Mouse (Mus musculus) intestine, embryonic 15.5 days (tissue): ENCODE data around the gene Ddx19a. TPM values are rescaled to one million over a fixed set of nuclear protein-coding genes. Genes with fewer than 3 reads are reported as not detected.
"Not testable (repeated sequence)": the region's sequence is repeated elsewhere in the genome, so short reads cannot be mapped to it uniquely, and the experiment has no call there.

ENCODE experiments used
- ATAC-seq: fragments of 200-750 bp; cut with Nextera tagmentation; 2 replicates; pipeline ENCODE4 v1.8.0; 2017; ENCODE audit warnings: moderate TSS enrichment, moderate library complexity
- H3K27ac ChIP-seq: fragments of 300-500 bp; sonication (generic); 2 replicates; pipeline ENCODE4 v1.5.1; 2015; ENCODE audit warnings: mild to moderate bottlenecking, inconsistent platforms
- H3K27me3 ChIP-seq: fragments of 300-500 bp; sonication (generic); replicated peaks from 2 replicates; pipeline ENCODE4 v1.6.1; 2015; ENCODE audit warnings: inconsistent platforms
- H3K36me3 ChIP-seq: fragments of 300-500 bp; sonication (generic); 2 replicates; pipeline ENCODE4 v1.6.1; 2015; ENCODE audit warnings: inconsistent platforms
- H3K4me1 ChIP-seq: fragments of 300-500 bp; sonication (generic); replicated peaks from 2 replicates; pipeline ENCODE4 v1.6.1; 2015; ENCODE audit warnings: inconsistent platforms
- H3K4me2 ChIP-seq: fragments of 300-500 bp; sonication (generic); replicated peaks from 2 replicates; pipeline ENCODE4 v1.6.1; 2015; ENCODE audit warnings: mild to moderate bottlenecking, inconsistent platforms
- H3K4me3 ChIP-seq: fragments of 300-500 bp; sonication (generic); replicated peaks from 2 replicates; pipeline ENCODE4 v1.5.1; 2015; ENCODE audit warnings: inconsistent platforms
- H3K9ac ChIP-seq: fragments of 300-500 bp; sonication (generic); 2 replicates; pipeline ENCODE4 v1.6.1; 2015; ENCODE audit warnings: inconsistent platforms
- H3K9me3 ChIP-seq: fragments of 300-500 bp; sonication (generic); 2 replicates; pipeline ENCODE4 v1.6.1; 2016; ENCODE audit warnings: inconsistent platforms
- WGBS: fragments of 180-500 bp; shearing (Covaris S2); methylation state at CpG from one replicate; pipeline ENCODE4 v1.1.7; 2015; 5-methylcytosine and 5-hydroxymethylcytosine counted together
- polyA plus RNA-seq: library from polyadenylated mRNA; unstranded; fragments of >200 nt; fragmentation: Nextera tagmentation; extraction: Ambion mirVana; gene quantifications from 2 replicates; pipeline ENCODE4 v1.2.1, GENCODE M21; 2015

Gene Ddx19a
- polyA plus RNA-seq, 1 experiment from 2014 or later = 15.4 TPM

GRCm38 (mm10) chr8:110965594-110965993 is 32.0 kb downstream of the Ddx19a start:
- peaks cover 12% of the 10 kb centered on the region for H3K4me1 ChIP-seq
- H3K9me3 ChIP-seq = no peaks in the 10 kb centered on the region
- H3K27ac ChIP-seq = no peak overlapping the region
- peak; percentile 24; the same call in 1 of the 2 replicates for ATAC-seq
- WGBS = 44% methylated on average over 7 of the region's 7 CpGs
- H3K27me3 ChIP-seq = no peaks in the 10 kb centered on the region
- 0 out of 2 replicates have a peak, but pooled peaks cover 3% of the 10 kb centered on the region for H3K36me3 ChIP-seq
- H3K9ac ChIP-seq = no peak overlapping the region
- no peak overlapping the region for H3K4me2 ChIP-seq
- no peak overlapping the region for H3K4me3 ChIP-seq

- H3K4me2 ChIP-seq = no peak overlapping the region
- H3K4me1 ChIP-seq = peaks cover 10% of the 10 kb centered on the region
- no peaks in the 10 kb centered on the region for H3K27me3 ChIP-seq
- no peak for ATAC-seq
- no peaks in the 10 kb centered on the region for H3K9me3 ChIP-seq
- H3K27ac ChIP-seq = no peak overlapping the region
- H3K36me3 ChIP-seq = 0 out of 2 replicates have a peak, but pooled peaks cover 3% of the 10 kb centered on the region
- no peak overlapping the region for H3K4me3 ChIP-seq
- WGBS = 70% methylated on average over 7 of the region's 7 CpGs
- H3K9ac ChIP-seq = no peak overlapping the region
Observed at GRCm38 (mm10) chr8:110964666-110965065, 32.9 kb downstream of the Ddx19a start.

- WGBS = 92% methylated on average over 2 of the region's 2 CpGs
- no peak overlapping the region for H3K27ac ChIP-seq
- peaks cover 10% of the 10 kb centered on the region for H3K4me1 ChIP-seq
- no peak overlapping the region for H3K9ac ChIP-seq
- H3K9me3 ChIP-seq = no peaks in the 10 kb centered on the region
- ATAC-seq = no peak
- peaks cover 3% of the 10 kb centered on the region; the same call in 1 of the 2 replicates for H3K36me3 ChIP-seq
- no peak overlapping the region for H3K4me2 ChIP-seq
- H3K27me3 ChIP-seq = no peaks in the 10 kb centered on the region
- H3K4me3 ChIP-seq = no peak overlapping the region
Observed at GRCm38 (mm10) chr8:110963051-110963450, 34.5 kb downstream of the Ddx19a start.

GRCm38 (mm10) chr8:110959906-110960305 is 37.7 kb downstream of the Ddx19a start:
- H3K4me1 ChIP-seq = 0 out of 2 replicates have a peak, but pooled peaks cover 1% of the 10 kb centered on the region
- H3K4me2 ChIP-seq = no peak overlapping the region
- no peaks in the 10 kb centered on the region for H3K27me3 ChIP-seq
- no peak overlapping the region for H3K9ac ChIP-seq
- H3K9me3 ChIP-seq = no peaks in the 10 kb centered on the region
- WGBS = 94% methylated on average over 6 of the region's 6 CpGs
- H3K4me3 ChIP-seq = no peak overlapping the region
- ATAC-seq = no peak
- no peaks in the 10 kb centered on the region; the same call in 1 of the 2 replicates for H3K36me3 ChIP-seq
- no peak overlapping the region for H3K27ac ChIP-seq

- H3K4me2 ChIP-seq = no peak overlapping the region
- H3K27me3 ChIP-seq = no peaks in the 10 kb centered on the region
- no peak overlapping the region for H3K9ac ChIP-seq
- no peaks in the 10 kb centered on the region; the same call in 1 of the 2 replicates for H3K36me3 ChIP-seq
- H3K4me1 ChIP-seq = no peaks in the 10 kb centered on the region
- no peaks in the 10 kb centered on the region for H3K9me3 ChIP-seq
- ATAC-seq = no peak
- H3K27ac ChIP-seq = no peak overlapping the region
- H3K4me3 ChIP-seq = no peak overlapping the region
- WGBS = 93% methylated on average over 12 of the region's 12 CpGs
Observed at GRCm38 (mm10) chr8:110959071-110959780, 38.4 kb downstream of the Ddx19a start.

GRCm38 (mm10) chr8:110958553-110958952 is 39.0 kb downstream of the Ddx19a start:
- H3K36me3 ChIP-seq, H3K27me3 ChIP-seq, H3K4me3 ChIP-seq, H3K9ac ChIP-seq, H3K27ac ChIP-seq, H3K4me1 ChIP-seq, H3K9me3 ChIP-seq, H3K4me2 ChIP-seq, ATAC-seq: not testable (repeated sequence)
- 92% methylated on average over 7 of the region's 7 CpGs for WGBS

GRCm38 (mm10) chr8:110958135-110958534 is 39.5 kb downstream of the Ddx19a start:
- Histone ChIP-seq H3K36me3 (no peaks in the 10 kb centered on the region; the same call in 1 of the 2 replicates), H3K9me3 (no peaks in the 10 kb centered on the region), H3K9ac (no peak overlapping the region), H3K27me3 (no peaks in the 10 kb centered on the region), H3K27ac (no peak overlapping the region), H3K4me3 (no peak overlapping the region), H3K4me2 (no peak overlapping the region), H3K4me1 (no peaks in the 10 kb centered on the region)
- no peak for ATAC-seq
- 88% methylated on average over 5 of the region's 5 CpGs for WGBS

GRCm38 (mm10) chr8:110957471-110957870 is 40.1 kb downstream of the Ddx19a start:
- no peaks in the 10 kb centered on the region for H3K27me3 ChIP-seq
- ATAC-seq = no peak
- no peaks in the 10 kb centered on the region for H3K4me1 ChIP-seq
- no peak overlapping the region for H3K4me2 ChIP-seq
- no peaks in the 10 kb centered on the region; the same call in 1 of the 2 replicates for H3K36me3 ChIP-seq
- H3K4me3 ChIP-seq = no peak overlapping the region
- no peak overlapping the region for H3K27ac ChIP-seq
- H3K9ac ChIP-seq = no peak overlapping the region
- H3K9me3 ChIP-seq = no peaks in the 10 kb centered on the region
- WGBS = 92% methylated on average over 19 of the region's 19 CpGs

- no peaks in the 10 kb centered on the region for H3K4me1 ChIP-seq
- H3K4me3 ChIP-seq = no peak overlapping the region
- WGBS = 90% methylated on average over 15 of the region's 15 CpGs
- no peak overlapping the region for H3K27ac ChIP-seq
- H3K36me3 ChIP-seq = no peaks in the 10 kb centered on the region; the same call in 1 of the 2 replicates
- ATAC-seq = no peak
- H3K27me3 ChIP-seq = no peaks in the 10 kb centered on the region
- H3K9me3 ChIP-seq = no peaks in the 10 kb centered on the region
- H3K9ac ChIP-seq = no peak overlapping the region
- no peak overlapping the region for H3K4me2 ChIP-seq
Observed at GRCm38 (mm10) chr8:110956619-110957450, 40.8 kb downstream of the Ddx19a start.

- no peak for ATAC-seq
- no peak overlapping the region for H3K27ac ChIP-seq
- no peak overlapping the region for H3K4me2 ChIP-seq
- H3K9ac ChIP-seq = no peak overlapping the region
- H3K4me1 ChIP-seq = no peaks in the 10 kb centered on the region
- H3K27me3 ChIP-seq = no peaks in the 10 kb centered on the region
- H3K36me3 ChIP-seq = no peaks in the 10 kb centered on the region; the same call in 1 of the 2 replicates
- no peaks in the 10 kb centered on the region for H3K9me3 ChIP-seq
- H3K4me3 ChIP-seq = no peak overlapping the region
- 71% methylated on average over 8 of the region's 8 CpGs for WGBS
Observed at GRCm38 (mm10) chr8:110954776-110955175, 42.8 kb downstream of the Ddx19a start.

GRCm38 (mm10) chr8:110950065-110950484 is 47.5 kb downstream of the Ddx19a start:
- no peak overlapping the region for H3K9ac ChIP-seq
- WGBS = 79% methylated on average over 17 of the region's 17 CpGs
- no peak overlapping the region for H3K27ac ChIP-seq
- no peaks in the 10 kb centered on the region for H3K9me3 ChIP-seq
- H3K4me3 ChIP-seq = no peak overlapping the region
- no peak for ATAC-seq
- no peaks in the 10 kb centered on the region for H3K27me3 ChIP-seq
- no peaks in the 10 kb centered on the region for H3K4me1 ChIP-seq
- no peak overlapping the region for H3K4me2 ChIP-seq
- H3K36me3 ChIP-seq = no peaks in the 10 kb centered on the region

GRCm38 (mm10) chr8:110945716-110946115 is 51.9 kb downstream of the Ddx19a start:
- Histone ChIP-seq H3K36me3 (no peaks in the 10 kb centered on the region), H3K27ac (no peak overlapping the region), H3K4me1 (no peaks in the 10 kb centered on the region), H3K27me3 (no peaks in the 10 kb centered on the region), H3K4me3 (no peak overlapping the region), H3K4me2 (no peak overlapping the region), H3K9ac (no peak overlapping the region), H3K9me3 (no peaks in the 10 kb centered on the region)
- 75% methylated on average over 4 of the region's 4 CpGs for WGBS
- no peak for ATAC-seq
